Mouse (Mus musculus) forebrain, embryonic 12.5 days (tissue): ENCODE measurements around the gene Usp7. TPM values are rescaled to one million over a fixed set of nuclear protein-coding genes. Genes with fewer than 3 reads are reported as not detected.

Experiments
- ATAC-seq: fragments of 200-750 bp; cut with Nextera tagmentation; 2 replicates; pipeline ENCODE4 v1.8.0; 2017; ENCODE audit warnings: moderate TSS enrichment; ENCODE audit not compliant: low FRiP score
- H3K27ac ChIP-seq: fragments of 300-500 bp; sonication (generic); 2 replicates; pipeline ENCODE4 v1.5.1; 2016; ENCODE audit warnings: mild to moderate bottlenecking
- H3K27me3 ChIP-seq: fragments of 300-500 bp; sonication (generic); 2 replicates; pipeline ENCODE4 v1.6.1; 2016; ENCODE audit warnings: mild to moderate bottlenecking
- H3K36me3 ChIP-seq: fragments of 300-500 bp; sonication (generic); replicated peaks from 2 replicates; pipeline ENCODE4 v1.6.1; 2016; ENCODE audit warnings: mild to moderate bottlenecking
- H3K4me1 ChIP-seq: fragments of 300-500 bp; sonication (generic); 2 replicates; pipeline ENCODE4 v1.6.1; 2016
- H3K4me2 ChIP-seq: fragments of 300-500 bp; sonication (generic); 2 replicates; pipeline ENCODE4 v1.6.1; 2016; ENCODE audit warnings: mild to moderate bottlenecking, moderate library complexity
- H3K4me3 ChIP-seq: fragments of 300-500 bp; sonication (generic); replicated peaks from 2 replicates; pipeline ENCODE4 v1.5.1; 2016; ENCODE audit warnings: mild to moderate bottlenecking
- H3K9ac ChIP-seq: fragments of 300-500 bp; sonication (generic); 2 replicates; pipeline ENCODE4 v1.6.1; 2016; ENCODE audit warnings: mild to moderate bottlenecking
- H3K9me3 ChIP-seq: fragments of 300-500 bp; sonication (generic); 2 replicates; pipeline ENCODE4 v1.6.1; 2016
- WGBS: fragments of 180-500 bp; shearing (Covaris S2); methylation state at CpG from one replicate; pipeline ENCODE4 v1.1.7; 2016; 5-methylcytosine and 5-hydroxymethylcytosine counted together
- polyA plus RNA-seq: library from polyadenylated mRNA; unstranded; fragments of >200 nt; fragmentation: Nextera tagmentation; extraction: Ambion mirVana; gene quantifications from 2 replicates; pipeline ENCODE4 v1.2.1, GENCODE M21; 2016

The Usp7 gene
- polyA plus RNA-seq, 1 experiment from 2014 or later = 41.8 TPM

GRCm38 (mm10) chr16:8728111-8728748 is 63.9 kb downstream of the Usp7 start:
- Histone ChIP-seq H3K36me3 (0 out of 2 replicates have a peak, but pooled peaks cover 4% of the 10 kb centered on the region), H3K27ac (no peak overlapping the region), H3K27me3 (no peaks in the 10 kb centered on the region), H3K9me3 (no peaks in the 10 kb centered on the region), H3K4me3 (no peak overlapping the region), H3K4me2 (no peak overlapping the region), H3K9ac (no peak overlapping the region), H3K4me1 (peaks cover 31% of the 10 kb centered on the region)
- no peak for ATAC-seq
- 88% methylated on average over 5 of the region's 5 CpGs for WGBS

- H3K9ac ChIP-seq = no peak overlapping the region
- H3K4me2 ChIP-seq = no peak overlapping the region
- no peaks in the 10 kb centered on the region for H3K36me3 ChIP-seq
- H3K9me3 ChIP-seq = no peaks in the 10 kb centered on the region
- ATAC-seq = no peak
- H3K27me3 ChIP-seq = no peaks in the 10 kb centered on the region
- 93% methylated on average over 2 of the region's 2 CpGs for WGBS
- no peak overlapping the region for H3K4me3 ChIP-seq
- no peak overlapping the region for H3K27ac ChIP-seq
- peaks cover 17% of the 10 kb centered on the region for H3K4me1 ChIP-seq
These were observed 66.3 kb downstream of the Usp7 start for GRCm38 (mm10) chr16:8725807-8726206.

- H3K27ac ChIP-seq = no peak overlapping the region
- H3K4me1 ChIP-seq = peaks cover 10% of the 10 kb centered on the region; the same call in 1 of the 2 replicates
- no peak for ATAC-seq
- no peaks in the 10 kb centered on the region for H3K36me3 ChIP-seq
- no peaks in the 10 kb centered on the region for H3K9me3 ChIP-seq
- H3K4me2 ChIP-seq = no peak overlapping the region
- no peak overlapping the region for H3K4me3 ChIP-seq
- 81% methylated on average over 3 of the region's 3 CpGs for WGBS
- no peak overlapping the region for H3K9ac ChIP-seq
- H3K27me3 ChIP-seq = no peaks in the 10 kb centered on the region
These were observed 68.1 kb downstream of the Usp7 start for GRCm38 (mm10) chr16:8724031-8724430.

- no peak for ATAC-seq
- H3K27me3 ChIP-seq = no peaks in the 10 kb centered on the region
- no peak overlapping the region for H3K4me3 ChIP-seq
- H3K4me2 ChIP-seq = no peak overlapping the region
- peaks cover 10% of the 10 kb centered on the region for H3K36me3 ChIP-seq
- no peak overlapping the region for H3K27ac ChIP-seq
- H3K4me1 ChIP-seq = peaks cover 8% of the 10 kb centered on the region
- H3K9me3 ChIP-seq = no peaks in the 10 kb centered on the region
- 95% methylated on average over 4 of the region's 4 CpGs for WGBS
- H3K9ac ChIP-seq = no peak overlapping the region
These were observed 71.7 kb downstream of the Usp7 start for GRCm38 (mm10) chr16:8720447-8720846.

- H3K4me3 ChIP-seq = no peak overlapping the region
- H3K4me1 ChIP-seq = peaks cover 8% of the 10 kb centered on the region
- H3K4me2 ChIP-seq = no peak overlapping the region
- no peak overlapping the region for H3K27ac ChIP-seq
- no peak overlapping the region for H3K9ac ChIP-seq
- H3K27me3 ChIP-seq = no peaks in the 10 kb centered on the region
- H3K9me3 ChIP-seq = no peaks in the 10 kb centered on the region
- ATAC-seq = no peak
- WGBS = 93% methylated on average over 10 of the region's 10 CpGs
- H3K36me3 ChIP-seq = peaks cover 30% of the 10 kb centered on the region
These were observed 74.4 kb downstream of the Usp7 start for GRCm38 (mm10) chr16:8717744-8718143.

GRCm38 (mm10) chr16:8716300-8716699 is 75.8 kb downstream of the Usp7 start:
- 80% methylated on average over 6 of the region's 6 CpGs for WGBS
- H3K36me3 ChIP-seq = peaks cover 44% of the 10 kb centered on the region

GRCm38 (mm10) chr16:8715513-8716080 is 76.5 kb downstream of the Usp7 start:
- peaks cover 51% of the 10 kb centered on the region for H3K36me3 ChIP-seq
- H3K9me3 ChIP-seq = no peaks in the 10 kb centered on the region
- H3K4me3 ChIP-seq = no peak overlapping the region
- no peak for ATAC-seq
- H3K27me3 ChIP-seq = no peaks in the 10 kb centered on the region
- H3K9ac ChIP-seq = no peak overlapping the region
- no peak overlapping the region for H3K4me2 ChIP-seq
- 83% methylated on average over 10 of the region's 10 CpGs for WGBS
- H3K4me1 ChIP-seq = peaks cover 8% of the 10 kb centered on the region
- H3K27ac ChIP-seq = no peak overlapping the region

More at GRCm38 (mm10) chr16:8716300-8716699, 75.8 kb downstream of the Usp7 start:
- H3K4me3 ChIP-seq = no peak overlapping the region
- no peak for ATAC-seq
- no peak overlapping the region for H3K4me2 ChIP-seq
- no peaks in the 10 kb centered on the region for H3K9me3 ChIP-seq
- no peaks in the 10 kb centered on the region for H3K27me3 ChIP-seq
- H3K27ac ChIP-seq = no peak overlapping the region
- peaks cover 8% of the 10 kb centered on the region for H3K4me1 ChIP-seq
- no peak overlapping the region for H3K9ac ChIP-seq

GRCm38 (mm10) chr16:8714851-8715250 is 77.3 kb downstream of the Usp7 start:
- no peak overlapping the region for H3K4me2 ChIP-seq
- no peaks in the 10 kb centered on the region for H3K9me3 ChIP-seq
- no peak for ATAC-seq
- no peak overlapping the region for H3K27ac ChIP-seq
- H3K4me1 ChIP-seq = peaks cover 8% of the 10 kb centered on the region
- H3K9ac ChIP-seq = no peak overlapping the region
- H3K27me3 ChIP-seq = no peaks in the 10 kb centered on the region
- peaks cover 59% of the 10 kb centered on the region for H3K36me3 ChIP-seq
- no peak overlapping the region for H3K4me3 ChIP-seq
- 87% methylated on average over 5 of the region's 5 CpGs for WGBS

- no peak for ATAC-seq
- Histone ChIP-seq H3K9me3 (no peaks in the 10 kb centered on the region), H3K4me2 (no peak overlapping the region), H3K4me1 (no peaks in the 10 kb centered on the region), H3K27me3 (no peaks in the 10 kb centered on the region), H3K27ac (no peak overlapping the region), H3K36me3 (peaks cover 87% of the 10 kb centered on the region), H3K9ac (no peak overlapping the region), H3K4me3 (no peak overlapping the region)
- 78% methylated on average over 9 of the region's 9 CpGs for WGBS
These were observed 80.1 kb downstream of the Usp7 start for GRCm38 (mm10) chr16:8711998-8712397.

- no peaks in the 10 kb centered on the region for H3K9me3 ChIP-seq
- no peak overlapping the region for H3K4me3 ChIP-seq
- peaks cover 91% of the 10 kb centered on the region for H3K36me3 ChIP-seq
- H3K4me2 ChIP-seq = no peak overlapping the region
- no peak overlapping the region for H3K27ac ChIP-seq
- no peak for ATAC-seq
- H3K4me1 ChIP-seq = no peaks in the 10 kb centered on the region
- H3K27me3 ChIP-seq = no peaks in the 10 kb centered on the region
- H3K9ac ChIP-seq = no peak overlapping the region
- WGBS = 91% methylated on average over 3 of the region's 3 CpGs
These were observed 91.5 kb downstream of the Usp7 start for GRCm38 (mm10) chr16:8700586-8700985.

- Histone ChIP-seq H3K27ac (no peak overlapping the region), H3K4me2 (no peak overlapping the region), H3K36me3 (peaks cover 94% of the 10 kb centered on the region), H3K27me3 (no peaks in the 10 kb centered on the region), H3K9ac (no peak overlapping the region), H3K4me3 (no peak overlapping the region), H3K9me3 (no peaks in the 10 kb centered on the region), H3K4me1 (no peaks in the 10 kb centered on the region)
- no peak for ATAC-seq
- WGBS = 91% methylated on average over 8 of the region's 8 CpGs
These were observed 92.6 kb downstream of the Usp7 start for GRCm38 (mm10) chr16:8699556-8699955.

GRCm38 (mm10) chr16:8691206-8691605 is 100.9 kb downstream of the Usp7 start:
- 93% methylated on average over 7 of the region's 7 CpGs for WGBS
- no peak overlapping the region for H3K27ac ChIP-seq
- no peak for ATAC-seq
- no peaks in the 10 kb centered on the region for H3K9me3 ChIP-seq
- no peaks in the 10 kb centered on the region for H3K27me3 ChIP-seq
- no peaks in the 10 kb centered on the region for H3K4me1 ChIP-seq
- no peak overlapping the region for H3K9ac ChIP-seq
- H3K36me3 ChIP-seq = peaks cover 91% of the 10 kb centered on the region
- no peak overlapping the region for H3K4me2 ChIP-seq
- no peak overlapping the region for H3K4me3 ChIP-seq
